Comparison of ENCODE assay signal across 17 mouse cellular contexts in genomic region chr7:72496933-72497631, GRCm38 (mm10).
A peak's percentile ranks its signal among the peaks of the same experiment; 100 is the strongest.
DNase-seq lines count a peak whose midpoint lies in the region; ATAC-seq and TF ChIP-seq lines count a peak whose summit lies in the region.
"Had no signal": no experiment of that assay in that cellular context is flagged by ENCODE, and none has a peak within 500 bp of the region (broad histone marks: within the 10 kb centered on the region; RNA-seq: fewer than 3 reads in every experiment).

No protein-coding gene starts in this region.

- no peak overlapping the region for H3ac ChIP-seq in myocyte (ENCODE audit: control insufficient read depth, insufficient read length)

- H3K4me3 ChIP-seq in forebrain, embryonic 15.5 days = no peak overlapping the region
- H3K4me3 ChIP-seq in forebrain, embryonic 16.5 days (replicated peaks; ENCODE audit: low read length) = no peak overlapping the region
- no peak overlapping the region for H3K4me3 ChIP-seq in midbrain, embryonic 12.5 days
- H3K4me3 ChIP-seq in midbrain, embryonic 15.5 days = no peak overlapping the region
- H3K4me3 ChIP-seq in embryonic fibroblast, embryonic 13.5 days (ENCODE audit: insufficient read depth, low read length) = no peak overlapping the region
- H3K4me3 ChIP-seq in myocyte = no peak overlapping the region
- H3K4me3 ChIP-seq: forebrain, embryonic 10.5 days; layer of hippocampus, adult 2 months; liver, embryonic 12.5 days had no signal

- H3K27me3 ChIP-seq in forebrain, embryonic 15.5 days = no peaks in the 10 kb centered on the region
- no peaks in the 10 kb centered on the region for H3K27me3 ChIP-seq in forebrain, embryonic 16.5 days (replicated peaks; ENCODE audit: control insufficient read depth, insufficient read depth, low read length)
- no peaks in the 10 kb centered on the region for H3K27me3 ChIP-seq in midbrain, embryonic 12.5 days
- no peaks in the 10 kb centered on the region for H3K27me3 ChIP-seq in midbrain, embryonic 15.5 days (replicated peaks)
- H3K27me3 ChIP-seq in myocyte (ENCODE audit: control insufficient read depth, insufficient read depth, insufficient read length) = no peaks in the 10 kb centered on the region
- H3K27me3 ChIP-seq: liver, embryonic 12.5 days; Patski had no signal

- H3K27ac ChIP-seq in forebrain, embryonic 15.5 days (replicated peaks) = 0 out of 2 replicates have a peak overlapping the region, but pooled peaks have one; percentile 4
- H3K27ac ChIP-seq in forebrain, embryonic 16.5 days (ENCODE audit: low read length) = no peak overlapping the region
- H3K27ac ChIP-seq in midbrain, embryonic 12.5 days (replicated peaks) = peak overlapping the region; percentile 16; the same call in 1 of the 2 replicates
- no peak overlapping the region for H3K27ac ChIP-seq in midbrain, embryonic 15.5 days
- peak overlapping the region; percentile 13; the same call in 1 of the 2 replicates for H3K27ac ChIP-seq in embryonic fibroblast, embryonic 13.5 days (ENCODE audit: insufficient read depth, low read length)
- H3K27ac ChIP-seq: forebrain, embryonic 10.5 days; layer of hippocampus, adult 2 months; liver, embryonic 12.5 days had no signal

- no peak overlapping the region for H3K4me2 ChIP-seq in forebrain, embryonic 15.5 days (replicated peaks)
- H3K4me2 ChIP-seq in forebrain, embryonic 16.5 days (ENCODE audit: low read length) = no peak overlapping the region
- H3K4me2 ChIP-seq in midbrain, embryonic 12.5 days (replicated peaks) = no peak overlapping the region
- no peak overlapping the region for H3K4me2 ChIP-seq in midbrain, embryonic 15.5 days
- no peak overlapping the region for H3K4me2 ChIP-seq in myocyte (ENCODE audit: low read depth)
- H3K4me2 ChIP-seq: liver, embryonic 12.5 days had no signal

- no peak for DNase-seq in cerebellum, postnatal 10 days
- DNase-seq in layer of hippocampus, postnatal 36 days = no peak
- DNase-seq: cerebellum, adult 8-10 months; heart, postnatal 10 days; kidney, adult 18-20 months; right cerebral cortex, postnatal 4 days; thymus, postnatal 36 days had no signal

- 73% methylated on average over 7 of the region's 7 CpGs for WGBS in forebrain, embryonic 15.5 days
- 73% methylated on average over 7 of the region's 7 CpGs for WGBS in forebrain, embryonic 16.5 days
- WGBS in midbrain, embryonic 12.5 days = 53% methylated on average over 7 of the region's 7 CpGs
- 46% methylated on average over 7 of the region's 7 CpGs for WGBS in midbrain, embryonic 15.5 days

- H3K36me3 ChIP-seq in forebrain, embryonic 15.5 days = no peaks in the 10 kb centered on the region
- no peaks in the 10 kb centered on the region for H3K36me3 ChIP-seq in forebrain, embryonic 16.5 days (ENCODE audit: control insufficient read depth, insufficient read depth)
- H3K36me3 ChIP-seq in midbrain, embryonic 12.5 days = no peaks in the 10 kb centered on the region
- H3K36me3 ChIP-seq in midbrain, embryonic 15.5 days (replicated peaks) = no peaks in the 10 kb centered on the region
- no peaks in the 10 kb centered on the region for H3K36me3 ChIP-seq in myocyte (ENCODE audit: control insufficient read depth, insufficient read depth)
- H3K36me3 ChIP-seq: forebrain, embryonic 10.5 days; liver, embryonic 12.5 days had no signal

- no peak overlapping the region for H3K9ac ChIP-seq in forebrain, embryonic 15.5 days (replicated peaks)
- no peak overlapping the region for H3K9ac ChIP-seq in forebrain, embryonic 16.5 days (replicated peaks; ENCODE audit: low read depth, low read length)
- no peak overlapping the region for H3K9ac ChIP-seq in midbrain, embryonic 12.5 days (replicated peaks)
- no peak overlapping the region for H3K9ac ChIP-seq in midbrain, embryonic 15.5 days
- H3K9ac ChIP-seq: liver, embryonic 12.5 days had no signal

- no peaks in the 10 kb centered on the region for H3K79me2 ChIP-seq in myocyte (ENCODE audit: control insufficient read depth, insufficient read depth)

- no peak for TF ChIP-seq POLR2A in embryonic fibroblast, embryonic 13.5 days (IDR thresholded peaks at IDR 0.05; ENCODE audit: low read depth, low read length)
- TF ChIP-seq POLR2A in myocyte (IDR thresholded peaks at IDR 0.05; ENCODE audit: insufficient read length, low read depth) = no peak

- peaks cover 3% of the 10 kb centered on the region; the same call in 1 of the 2 replicates for H3K4me1 ChIP-seq in forebrain, embryonic 15.5 days
- 0 out of 2 replicates have a peak, but pooled peaks cover 3% of the 10 kb centered on the region for H3K4me1 ChIP-seq in forebrain, embryonic 16.5 days (replicated peaks; ENCODE audit: control insufficient read depth, insufficient read depth, low read length)
- H3K4me1 ChIP-seq in midbrain, embryonic 12.5 days = 0 out of 2 replicates have a peak, but pooled peaks cover 3% of the 10 kb centered on the region
- peaks cover 6% of the 10 kb centered on the region; the same call in 1 of the 2 replicates for H3K4me1 ChIP-seq in midbrain, embryonic 15.5 days
- H3K4me1 ChIP-seq in embryonic fibroblast, embryonic 13.5 days (ENCODE audit: control insufficient read depth, insufficient read depth, low read length) = peaks cover 11% of the 10 kb centered on the region
- H3K4me1 ChIP-seq: liver, embryonic 12.5 days had no signal

- TF ChIP-seq CTCF in embryonic fibroblast, embryonic 13.5 days (IDR thresholded peaks at IDR 0.05; ENCODE audit: borderline replicate concordance, insufficient read depth, low read length) = no peak

- no peak for ATAC-seq in forebrain, embryonic 15.5 days (replicated peaks)
- no peak for ATAC-seq in forebrain, embryonic 16.5 days
- no peak for ATAC-seq in midbrain, embryonic 12.5 days (ENCODE audit: low FRiP score, low read depth)
- no peak for ATAC-seq in midbrain, embryonic 15.5 days (replicated peaks)
- ATAC-seq: liver, embryonic 12.5 days; Patski had no signal

- H3K9me3 ChIP-seq in forebrain, embryonic 15.5 days = no peaks in the 10 kb centered on the region
- H3K9me3 ChIP-seq in forebrain, embryonic 16.5 days (ENCODE audit: control insufficient read depth, low read length) = no peaks in the 10 kb centered on the region
- no peaks in the 10 kb centered on the region for H3K9me3 ChIP-seq in midbrain, embryonic 12.5 days
- H3K9me3 ChIP-seq in midbrain, embryonic 15.5 days = no peaks in the 10 kb centered on the region
- H3K9me3 ChIP-seq: forebrain, embryonic 10.5 days; liver, embryonic 12.5 days had no signal

TF ChIP-seq in myocyte, 11 proteins besides CTCF, POLR2A, EP300 and RAD21:
- TF ChIP-seq REST (IDR thresholded peaks at IDR 0.05; ENCODE audit: insufficient read depth, insufficient read length) = no peak
- TF ChIP-seq MYOD1 (IDR thresholded peaks at IDR 0.05; ENCODE audit: control insufficient read depth in 1 of 3, insufficient read length in 2 of 3, low read depth in 2 of 3) = peak in 2 of 3 experiments; percentile 19 to 38
- TF ChIP-seq TCF12 (IDR thresholded peaks at IDR 0.05; ENCODE audit: insufficient read depth, poor library complexity, severe bottlenecking) = no peak
- TF ChIP-seq USF1 (IDR thresholded peaks at IDR 0.05; ENCODE audit: low read depth) = no peak

Comparison
In these comparisons a context has a peak if more than half of its experiments do, and no peak if none do; other contexts are left out.
1. H3K27ac ChIP-seq: peak in forebrain, embryonic 15.5 days (single experiment), midbrain, embryonic 12.5 days (single experiment) and embryonic fibroblast, embryonic 13.5 days (single experiment); none in forebrain, embryonic 16.5 days (single experiment) and midbrain, embryonic 15.5 days (single experiment).